Mouse (Mus musculus): ENCODE measurements around the gene Sox2.

GRCm38 (mm10) chr3:34651486-34652170 lies 1.4 kb downstream of the Sox2 start:
- TF ChIP-seq CTCF (conservative IDR thresholded peaks at IDR 0.05; ENCODE audit: insufficient read depth, insufficient read length, low read depth, low read length) (no peak), POLR2A (IDR thresholded peaks at IDR 0.05; ENCODE audit: low read depth, low read length) (no peak)

Data from kidney, adult 2 months (tissue).